Mouse (Mus musculus) cortical plate, adult 2 months (tissue): ENCODE measurements around the gene Etv1.

Source experiments
- CTCF ChIP-seq: fragments of 200-500 bp; IDR thresholded peaks from 2 replicates; pipeline ENCODE4 v1.5.1; 2011; ENCODE audit warnings: mild to moderate bottlenecking, control low read depth, low read length; ENCODE audit not compliant: insufficient read depth; ENCODE audit errors: extremely low read depth
- POLR2A ChIP-seq: fragments of 200-500 bp; IDR thresholded peaks from 2 replicates; pipeline ENCODE4 v1.6.1; 2011; ENCODE audit warnings: mild to moderate bottlenecking, low read length, control low read depth; ENCODE audit not compliant: insufficient read depth; ENCODE audit errors: extremely low read depth

DNA sequence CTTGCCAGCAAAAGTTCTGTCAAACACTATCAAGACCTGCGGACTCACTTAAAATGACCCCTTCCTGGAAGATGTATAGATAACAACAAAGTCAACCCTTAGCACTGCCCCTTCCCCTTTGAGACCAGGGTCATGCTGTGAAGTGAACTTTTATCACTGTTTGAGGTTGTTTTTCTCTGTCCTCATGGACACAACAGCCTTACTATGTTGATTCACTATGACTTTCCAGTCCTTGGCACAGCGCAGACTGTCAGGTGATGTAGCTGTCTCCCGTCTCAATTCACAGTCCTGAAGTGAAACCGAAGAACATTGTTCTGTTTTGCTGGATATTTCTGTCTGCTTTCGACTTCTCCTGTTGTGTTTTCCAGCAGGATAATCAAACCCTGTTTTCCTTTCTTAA, 27.9 kb downstream of the Etv1 start:
- TF ChIP-seq CTCF = no peak
- TF ChIP-seq POLR2A = no peak
